Mouse (Mus musculus) bone marrow macrophage, adult 2 months (primary cell): ENCODE results near the gene 4933430I17Rik.

Experiments used
- CTCF ChIP-seq: IDR thresholded peaks from 2 replicates; pipeline ENCODE4 v1.5.1; 2012; ENCODE audit warnings: low read depth, mild to moderate bottlenecking, low read length, moderate library complexity
- POLR2A ChIP-seq: IDR thresholded peaks from 2 replicates; pipeline ENCODE4 v1.6.1; 2012; ENCODE audit warnings: mild to moderate bottlenecking, low read depth, low read length, borderline replicate concordance

GRCm38 (mm10) chr4:62516579-62516978 is 8.6 kb upstream of the 4933430I17Rik start:
- TF ChIP-seq CTCF (no peak), POLR2A (no peak)
